Mouse (Mus musculus): ENCODE measurements around the gene Gm10647. TPM values are rescaled to one million over a fixed set of nuclear protein-coding genes. Genes with fewer than 3 reads are reported as not detected.

Gm10647 gene
- total RNA-seq (2014; rRNA removed) (0.23 and 0.90 TPM in 2 replicates), polyA plus RNA-seq (2015; fragmentation: Nextera tagmentation; extraction: Ambion mirVana) (0.33 TPM in 1 of 2 replicates, not detected in the other)

GRCm38 (mm10) chr9:66796739-66797138, at the start of gene Gm10647:
TSS of gene Gm10647 (plus strand) at chr9:66797039.
- peaks cover 3% of the 10 kb centered on the region; the same call in 1 of the 2 replicates for H3K4me1 ChIP-seq (ENCODE audit: insufficient read depth)
- H3K4me3 ChIP-seq (ENCODE audit: low read depth, low read length): peak within 1 kb of the TSS; percentile 81
- 79% methylated on average over 5 of the region's 5 CpGs for WGBS
- no peaks in the 10 kb centered on the region for H3K9me3 ChIP-seq (ENCODE audit: low read length)
- no peak for TF ChIP-seq CTCF (IDR thresholded peaks at IDR 0.05; ENCODE audit: low read depth)
- H3K9ac ChIP-seq: peak within 1 kb of the TSS; percentile 92
- H3K27ac ChIP-seq (ENCODE audit: low read depth, low read length): peak within 1 kb of the TSS; percentile 80; the same call in 1 of the 2 replicates
- peak within 1 kb of the TSS; percentile 67 for H3K4me2 ChIP-seq (ENCODE audit: low read depth)
- no peaks in the 10 kb centered on the region for H3K27me3 ChIP-seq (ENCODE audit: insufficient read depth, low read length)
- ATAC-seq: no peak
- DNase-seq: no peak
- H3K36me3 ChIP-seq (ENCODE audit: insufficient read depth): no peaks in the 10 kb centered on the region

DNA sequence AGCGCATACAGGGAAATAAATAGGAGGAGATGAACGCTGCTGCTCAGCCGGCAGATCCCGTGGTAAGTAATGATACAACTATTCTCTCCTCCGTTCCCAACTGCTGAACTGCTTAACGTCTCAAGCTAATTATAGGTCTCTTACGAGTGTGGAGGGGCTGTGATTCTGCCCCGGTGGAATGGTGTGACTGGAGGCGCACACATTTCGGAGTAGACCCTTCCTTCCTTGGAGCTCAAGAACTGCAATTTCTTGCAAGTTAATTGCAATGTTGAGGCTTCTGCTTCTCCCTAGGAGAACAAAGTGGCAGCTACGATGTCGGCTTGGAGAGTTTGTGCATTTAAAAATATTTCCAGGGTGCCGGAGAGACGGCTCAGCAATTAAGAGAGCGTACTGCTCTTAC, 48.4 kb upstream of the Gm10647 start:
- TF ChIP-seq CTCF (IDR thresholded peaks at IDR 0.05; ENCODE audit: low read depth): no peak
- DNase-seq (peak; percentile 45), ATAC-seq (peak; percentile 87)
- H3K27ac ChIP-seq (ENCODE audit: low read depth, low read length): peak overlapping the region; percentile 45; the same call in 1 of the 2 replicates
- H3K4me3 ChIP-seq (ENCODE audit: low read depth, low read length): no peak overlapping the region
- H3K4me1 ChIP-seq (ENCODE audit: insufficient read depth): no peaks in the 10 kb centered on the region
- H3K9ac ChIP-seq: no peak overlapping the region
- 64% methylated on average over 15 of the region's 15 CpGs for WGBS
- no peaks in the 10 kb centered on the region for H3K27me3 ChIP-seq (ENCODE audit: insufficient read depth, low read length)
- no peaks in the 10 kb centered on the region for H3K9me3 ChIP-seq (ENCODE audit: low read length)
- H3K36me3 ChIP-seq (ENCODE audit: insufficient read depth): no peaks in the 10 kb centered on the region
- peak overlapping the region; percentile 33 for H3K4me2 ChIP-seq (ENCODE audit: low read depth)

DNA sequence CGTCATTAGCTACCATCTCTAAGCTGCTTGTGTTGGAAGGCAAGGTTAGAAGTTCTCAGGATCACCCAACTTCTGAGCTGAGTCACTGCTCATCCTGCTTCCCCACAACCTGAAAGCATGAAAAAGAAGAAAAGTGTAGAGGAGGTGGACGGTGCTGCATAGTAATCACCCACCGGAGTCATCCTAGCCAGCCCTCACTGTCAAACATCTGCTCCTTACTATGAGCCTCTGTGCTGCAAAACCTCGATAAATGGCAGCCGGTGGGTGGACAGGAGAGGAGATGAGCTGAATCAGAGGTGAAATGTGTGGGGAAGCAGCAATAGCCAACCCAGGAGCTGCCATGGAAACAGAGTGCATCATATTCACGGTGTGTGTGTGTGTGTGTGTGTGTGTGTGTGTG, 44.0 kb upstream of the Gm10647 start:
- Histone ChIP-seq H3K4me3 (ENCODE audit: low read depth, low read length) (no peak overlapping the region), H3K36me3 (ENCODE audit: insufficient read depth) (no peaks in the 10 kb centered on the region), H3K27me3 (ENCODE audit: insufficient read depth, low read length) (no peaks in the 10 kb centered on the region), H3K27ac (ENCODE audit: low read depth, low read length) (no peak overlapping the region), H3K9ac (no peak overlapping the region), H3K4me1 (ENCODE audit: insufficient read depth) (no peaks in the 10 kb centered on the region), H3K4me2 (ENCODE audit: low read depth) (no peak overlapping the region), H3K9me3 (ENCODE audit: low read length) (no peaks in the 10 kb centered on the region)
- 84% methylated on average over 6 of the region's 6 CpGs for WGBS
- no peak for TF ChIP-seq CTCF (IDR thresholded peaks at IDR 0.05; ENCODE audit: low read depth)
- ATAC-seq: peak; percentile 32; the same call in 1 of the 2 replicates
- DNase-seq: no peak

- TF ChIP-seq CTCF (IDR thresholded peaks at IDR 0.05; ENCODE audit: low read depth): no peak
- no peak for ATAC-seq
- H3K4me3 ChIP-seq (ENCODE audit: low read depth, low read length): no peak overlapping the region
- no peaks in the 10 kb centered on the region for H3K9me3 ChIP-seq (ENCODE audit: low read length)
- no peaks in the 10 kb centered on the region for H3K36me3 ChIP-seq (ENCODE audit: insufficient read depth)
- no peak overlapping the region for H3K4me2 ChIP-seq (ENCODE audit: low read depth)
- H3K4me1 ChIP-seq (ENCODE audit: insufficient read depth): no peaks in the 10 kb centered on the region
- H3K27me3 ChIP-seq (ENCODE audit: insufficient read depth, low read length): no peaks in the 10 kb centered on the region
- 67% methylated on average over 1 of the region's 1 CpGs for WGBS
- no peak overlapping the region for H3K9ac ChIP-seq
- no peak overlapping the region for H3K27ac ChIP-seq (ENCODE audit: low read depth, low read length)
- no peak for DNase-seq
These were observed 35.8 kb upstream of the Gm10647 start for GRCm38 (mm10) chr9:66760991-66761390.

DNA sequence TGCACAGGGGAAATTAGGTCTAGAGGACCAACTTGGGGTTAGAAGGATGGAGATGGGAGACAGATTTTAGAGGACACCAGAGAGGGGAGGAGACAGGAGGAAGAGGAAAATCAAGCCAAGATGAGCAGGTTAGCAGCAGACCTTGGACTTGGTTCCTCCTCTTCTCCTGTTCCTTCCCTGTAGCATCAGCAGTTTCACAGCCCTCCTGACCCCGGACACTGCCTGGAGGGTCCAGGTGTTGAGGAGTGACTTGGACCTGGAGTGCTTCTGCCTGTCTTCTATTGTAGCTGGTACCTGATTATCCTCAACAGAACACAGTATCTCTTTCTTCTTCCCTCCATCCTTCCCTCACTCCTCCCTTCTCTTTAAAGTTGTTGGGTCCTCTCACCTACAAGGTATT, 28.1 kb upstream of the Gm10647 start:
- no peak for ATAC-seq
- no peaks in the 10 kb centered on the region for H3K27me3 ChIP-seq (ENCODE audit: insufficient read depth, low read length)
- no peaks in the 10 kb centered on the region for H3K4me1 ChIP-seq (ENCODE audit: insufficient read depth)
- no peak overlapping the region for H3K27ac ChIP-seq (ENCODE audit: low read depth, low read length)
- no peak for TF ChIP-seq CTCF (IDR thresholded peaks at IDR 0.05; ENCODE audit: low read depth)
- no peak overlapping the region for H3K4me2 ChIP-seq (ENCODE audit: low read depth)
- 100% methylated on average over 1 of the region's 1 CpGs for WGBS
- no peaks in the 10 kb centered on the region for H3K9me3 ChIP-seq (ENCODE audit: low read length)
- H3K9ac ChIP-seq: no peak overlapping the region
- no peaks in the 10 kb centered on the region for H3K36me3 ChIP-seq (ENCODE audit: insufficient read depth)
- no peak overlapping the region for H3K4me3 ChIP-seq (ENCODE audit: low read depth, low read length)
- DNase-seq: no peak

DNA sequence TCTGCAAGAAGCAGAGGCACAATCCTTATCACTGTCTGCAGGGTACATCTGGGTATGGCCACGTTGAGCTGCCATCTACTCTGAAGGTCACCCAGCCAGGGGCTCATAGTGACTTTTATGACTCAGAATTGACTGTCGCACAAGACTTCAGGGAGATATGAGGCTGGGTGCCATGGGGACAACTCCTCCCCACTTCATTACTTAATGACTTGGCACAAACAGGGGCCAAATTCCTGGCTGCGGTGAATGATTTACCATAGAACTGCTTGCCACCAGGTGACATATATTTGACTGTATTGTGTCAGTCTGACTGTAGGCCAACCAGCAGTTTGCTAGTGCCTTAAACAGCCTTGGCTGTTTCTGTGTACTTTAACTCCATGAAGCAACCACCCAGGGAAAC, 27.6 kb upstream of the Gm10647 start:
- Histone ChIP-seq H3K4me3 (ENCODE audit: low read depth, low read length) (no peak overlapping the region), H3K4me1 (ENCODE audit: insufficient read depth) (no peaks in the 10 kb centered on the region), H3K9ac (no peak overlapping the region), H3K36me3 (ENCODE audit: insufficient read depth) (no peaks in the 10 kb centered on the region), H3K27me3 (ENCODE audit: insufficient read depth, low read length) (no peaks in the 10 kb centered on the region), H3K4me2 (ENCODE audit: low read depth) (no peak overlapping the region), H3K27ac (ENCODE audit: low read depth, low read length) (no peak overlapping the region), H3K9me3 (ENCODE audit: low read length) (no peaks in the 10 kb centered on the region)
- 85% methylated on average over 3 of the region's 3 CpGs for WGBS
- ATAC-seq (no peak), DNase-seq (no peak)
- TF ChIP-seq CTCF (IDR thresholded peaks at IDR 0.05; ENCODE audit: low read depth): no peak

GRCm38 (mm10) chr9:66770701-66771100, 26.1 kb upstream of the Gm10647 start:
- no peaks in the 10 kb centered on the region for H3K36me3 ChIP-seq (ENCODE audit: insufficient read depth)
- H3K27ac ChIP-seq (ENCODE audit: low read depth, low read length): no peak overlapping the region
- no peak for TF ChIP-seq CTCF (IDR thresholded peaks at IDR 0.05; ENCODE audit: low read depth)
- no peak overlapping the region for H3K9ac ChIP-seq
- H3K9me3 ChIP-seq (ENCODE audit: low read length): no peaks in the 10 kb centered on the region
- H3K4me3 ChIP-seq (ENCODE audit: low read depth, low read length): no peak overlapping the region
- H3K27me3 ChIP-seq (ENCODE audit: insufficient read depth, low read length): no peaks in the 10 kb centered on the region
- no peaks in the 10 kb centered on the region for H3K4me1 ChIP-seq (ENCODE audit: insufficient read depth)
- no peak for ATAC-seq
- no peak for DNase-seq
- H3K4me2 ChIP-seq (ENCODE audit: low read depth): no peak overlapping the region
